Mouse (Mus musculus) small intestine, adult 2 months (tissue): ENCODE results near the gene Msantd2. TPM values are rescaled to one million over a fixed set of nuclear protein-coding genes. Genes with fewer than 3 reads are reported as not detected.

Experiments used
- H3K27ac ChIP-seq: fragments of 200-500 bp; 2 replicates; pipeline ENCODE4 v1.5.1; 2012; ENCODE audit warnings: low read depth, low read length, control low read depth, inconsistent platforms; ENCODE audit not compliant: insufficient read depth
- H3K27me3 ChIP-seq: fragments of 200-500 bp; 2 replicates; pipeline ENCODE4 v1.6.1; 2012; ENCODE audit warnings: mild to moderate bottlenecking, moderate library complexity, low read length, inconsistent platforms; ENCODE audit not compliant: control insufficient read depth, insufficient read depth
- H3K36me3 ChIP-seq: fragments of 200-500 bp; 2 replicates; pipeline ENCODE4 v1.6.1; 2012; ENCODE audit warnings: mild to moderate bottlenecking, low read length, control low read depth, inconsistent platforms; ENCODE audit not compliant: control insufficient read depth, insufficient read depth
- H3K4me1 ChIP-seq: fragments of 200-500 bp; 2 replicates; pipeline ENCODE4 v1.6.1; 2012; ENCODE audit warnings: low read length, inconsistent platforms, mixed read lengths; ENCODE audit not compliant: control insufficient read depth, insufficient read depth, insufficient read length
- H3K4me3 ChIP-seq: fragments of 200-500 bp; 2 replicates; pipeline ENCODE4 v1.5.1; 2012; ENCODE audit warnings: low read depth, mild to moderate bottlenecking, control low read depth, inconsistent platforms, low read length, moderate library complexity
- CTCF ChIP-seq: fragments of 200-500 bp; IDR thresholded peaks from 2 replicates; pipeline ENCODE4 v1.5.1; 2012; ENCODE audit warnings: low read depth, mild to moderate bottlenecking, control low read depth, inconsistent platforms, low read length, moderate library complexity, mixed read lengths; ENCODE audit not compliant: insufficient replicate concordance, insufficient read length; ENCODE audit errors: extremely low read depth
- POLR2A ChIP-seq: fragments of 200-500 bp; IDR thresholded peaks from 2 replicates; pipeline ENCODE4 v1.6.1; 2012; ENCODE audit warnings: low read depth, mild to moderate bottlenecking, control low read depth, inconsistent platforms, low read length, moderate library complexity
- WGBS: fragments of 180-500 bp; shearing (Covaris S2); methylation state at CpG from one replicate; pipeline ENCODE4 v1.1.7; 2018; 5-methylcytosine and 5-hydroxymethylcytosine counted together
- polyA plus RNA-seq: library from polyadenylated mRNA; depleted of rRNA; stranded (reverse); fragments of >200 nt; gene quantifications from 2 replicates; pipeline ENCODE4 v1.2.3, GENCODE M21; 2012

The Msantd2 gene
- polyA plus RNA-seq, 1 experiment, result 16.2 TPM

GRCm38 (mm10) chr9:37551751-37552531 lies 62.8 kb downstream of the Msantd2 start:
- Histone ChIP-seq H3K27me3 (peaks cover 9% of the 10 kb centered on the region), H3K27ac (no peak overlapping the region), H3K4me1 (peaks cover 5% of the 10 kb centered on the region), H3K36me3 (no peaks in the 10 kb centered on the region), H3K4me3 (peak overlapping the region; percentile 48)
- 4% methylated on average over 23 of the region's 23 CpGs for WGBS
- no peak for TF ChIP-seq CTCF
- TF ChIP-seq POLR2A, result no peak

GRCm38 (mm10) chr9:37552536-37553293 lies 63.6 kb downstream of the Msantd2 start, which contains the start of gene Nrgn:
Nrgn (minus strand) TSS chr9:37552904.
- Histone ChIP-seq H3K4me1 (peaks cover 5% of the 10 kb centered on the region), H3K36me3 (no peaks in the 10 kb centered on the region), H3K27me3 (peaks cover 9% of the 10 kb centered on the region), H3K27ac (no peak within 1 kb of the TSS), H3K4me3 (peak within 1 kb of the TSS; percentile 48)
- TF ChIP-seq POLR2A, result no peak
- TF ChIP-seq CTCF, result no peak
- WGBS, result 4% methylated on average over 31 of the region's 31 CpGs

- TF ChIP-seq POLR2A (no peak), CTCF (no peak)
- H3K36me3 ChIP-seq, result no peaks in the 10 kb centered on the region
- WGBS, result 88% methylated on average over 1 of the region's 1 CpGs
- H3K27ac ChIP-seq, result no peak overlapping the region
- peaks cover 9% of the 10 kb centered on the region for H3K27me3 ChIP-seq
- H3K4me1 ChIP-seq, result peaks cover 5% of the 10 kb centered on the region
- H3K4me3 ChIP-seq, result no peak overlapping the region
Observed at GRCm38 (mm10) chr9:37554279-37554678, 65.2 kb downstream of the Msantd2 start.

GRCm38 (mm10) chr9:37554838-37555748 lies 66.0 kb downstream of the Msantd2 start, which contains the start of gene Siae:
Siae (plus strand) TSS chr9:37555698.
- peaks cover 5% of the 10 kb centered on the region for H3K4me1 ChIP-seq
- WGBS, result 44% methylated on average over 7 of the region's 7 CpGs
- no peak within 1 kb of the TSS for H3K4me3 ChIP-seq
- peaks cover 9% of the 10 kb centered on the region for H3K27me3 ChIP-seq
- H3K27ac ChIP-seq, result no peak within 1 kb of the TSS
- no peak for TF ChIP-seq CTCF
- TF ChIP-seq POLR2A, result 0 out of 2 replicates have a peak, but pooled peaks have one; percentile 21
- H3K36me3 ChIP-seq, result no peaks in the 10 kb centered on the region

- Histone ChIP-seq H3K27ac (no peak overlapping the region), H3K4me3 (no peak overlapping the region), H3K27me3 (peaks cover 9% of the 10 kb centered on the region), H3K36me3 (no peaks in the 10 kb centered on the region), H3K4me1 (peaks cover 5% of the 10 kb centered on the region)
- TF ChIP-seq POLR2A (no peak), CTCF (no peak)
- 71% methylated on average over 3 of the region's 3 CpGs for WGBS
Observed at GRCm38 (mm10) chr9:37556366-37556765, 67.2 kb downstream of the Msantd2 start.

- TF ChIP-seq POLR2A, result no peak
- TF ChIP-seq CTCF, result no peak
- Histone ChIP-seq H3K27ac (no peak overlapping the region), H3K4me1 (no peaks in the 10 kb centered on the region), H3K27me3 (no peaks in the 10 kb centered on the region), H3K36me3 (no peaks in the 10 kb centered on the region), H3K4me3 (no peak overlapping the region)
- WGBS, result 91% methylated on average over 2 of the region's 2 CpGs
Observed at GRCm38 (mm10) chr9:37560617-37561016, 71.5 kb downstream of the Msantd2 start.

GRCm38 (mm10) chr9:37563805-37564204 lies 74.7 kb downstream of the Msantd2 start:
- Histone ChIP-seq H3K27me3 (no peaks in the 10 kb centered on the region), H3K4me1 (peaks cover 9% of the 10 kb centered on the region), H3K4me3 (no peak overlapping the region), H3K27ac (no peak overlapping the region), H3K36me3 (no peaks in the 10 kb centered on the region)
- TF ChIP-seq POLR2A (no peak), CTCF (no peak)
- WGBS, result 42% methylated on average over 1 of the region's 1 CpGs
